Mouse (Mus musculus): ENCODE data around the gene Tmem100.

The Tmem100 gene

DNA sequence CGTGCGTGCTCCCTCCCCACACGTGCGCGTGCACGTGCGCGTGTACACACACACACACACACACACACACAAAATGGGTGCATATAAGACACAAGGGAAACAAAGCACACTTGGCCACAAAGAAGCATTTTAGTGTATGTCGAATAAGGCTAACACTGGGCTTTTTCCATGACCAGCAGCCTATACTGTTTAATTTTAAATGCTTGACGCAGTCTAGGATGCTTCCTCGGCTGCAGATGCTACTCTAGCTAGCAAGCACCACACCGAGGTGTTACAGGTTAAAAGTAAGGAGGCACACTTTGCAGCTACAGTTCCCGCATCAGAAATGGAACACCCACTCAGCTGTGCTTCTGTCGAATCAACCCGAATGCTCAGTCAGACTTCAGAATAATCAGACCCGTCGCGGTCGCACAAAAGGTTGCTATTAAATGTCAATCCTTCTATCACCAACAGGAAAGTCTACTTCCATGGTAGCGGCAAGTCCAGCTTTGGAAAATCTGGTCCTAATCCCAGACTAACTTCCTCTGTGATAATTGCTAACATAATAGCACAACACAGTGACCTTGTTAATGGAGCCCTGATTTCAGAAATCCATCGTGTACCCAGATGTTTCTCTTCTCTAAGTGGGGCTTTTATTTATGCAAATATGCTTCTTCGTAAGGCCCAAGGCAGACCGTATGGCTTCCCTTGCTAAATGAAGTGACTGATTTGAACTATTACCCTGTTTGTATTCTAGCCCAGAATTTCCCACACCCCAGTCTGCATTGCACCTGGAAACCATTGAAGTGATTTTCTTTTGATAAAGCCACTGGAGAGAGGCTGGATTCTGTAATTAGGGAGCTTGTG is 36.5 kb downstream of the Tmem100 start:
- peak; percentile 71 for DNase-seq

GRCm38 (mm10) chr11:90071747-90072146 is 41.6 kb downstream of the Tmem100 start:
- DNase-seq = peak; percentile 74

DNA sequence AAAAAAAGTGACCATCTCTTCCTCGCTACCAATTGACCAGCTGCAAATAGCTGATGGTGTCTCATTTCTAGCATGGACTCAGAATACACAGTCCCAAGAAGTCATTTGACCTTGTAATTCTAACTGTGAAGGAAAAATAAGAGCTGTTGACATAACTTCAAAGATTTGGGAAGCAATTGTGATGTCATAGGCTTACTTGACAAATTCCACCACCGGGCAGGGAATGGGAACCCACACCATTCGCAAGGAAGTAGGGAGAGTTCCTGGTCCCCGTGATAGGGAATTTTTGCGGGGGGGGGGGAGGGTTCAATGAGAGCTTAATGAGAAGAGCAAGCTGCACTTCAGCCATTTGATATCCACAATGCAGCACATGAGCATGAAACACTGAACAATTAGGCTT is 43.1 kb downstream of the Tmem100 start:
- peak; percentile 64 for DNase-seq

GRCm38 (mm10) chr11:90076666-90077065 is 46.5 kb downstream of the Tmem100 start:
- DNase-seq = peak; percentile 81

- DNase-seq = no peak
These were observed 50.6 kb downstream of the Tmem100 start for GRCm38 (mm10) chr11:90080678-90081267.

- DNase-seq = peak; percentile 25
These were observed 51.9 kb downstream of the Tmem100 start for GRCm38 (mm10) chr11:90081820-90082596.

- DNase-seq = peak; percentile 2
These were observed 52.9 kb downstream of the Tmem100 start for GRCm38 (mm10) chr11:90083042-90083441.

DNA sequence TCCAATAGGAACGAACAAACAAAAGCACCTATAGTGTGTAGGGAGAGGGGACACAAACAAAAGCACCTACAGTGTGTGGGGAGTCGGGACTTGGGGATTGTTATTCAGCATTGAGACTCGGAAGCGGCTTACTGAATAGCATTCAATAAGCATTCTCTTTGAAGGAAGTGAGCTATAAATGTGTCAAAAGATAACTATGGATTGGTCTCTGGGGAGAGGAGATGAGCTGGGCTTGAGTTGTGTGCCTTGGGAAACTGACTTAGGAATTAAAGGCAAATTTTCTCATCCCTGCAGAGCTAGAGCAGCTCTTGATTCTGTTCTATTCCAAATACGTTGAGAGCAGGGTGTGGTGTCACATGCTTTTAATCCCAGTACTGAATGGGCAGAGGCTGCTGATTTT is 54.0 kb downstream of the Tmem100 start:
- peak; percentile 45 for DNase-seq

Measured in heart, adult 11 months (tissue).